20 mouse cellular contexts compared by ENCODE assay signal in the genomic region with DNA sequence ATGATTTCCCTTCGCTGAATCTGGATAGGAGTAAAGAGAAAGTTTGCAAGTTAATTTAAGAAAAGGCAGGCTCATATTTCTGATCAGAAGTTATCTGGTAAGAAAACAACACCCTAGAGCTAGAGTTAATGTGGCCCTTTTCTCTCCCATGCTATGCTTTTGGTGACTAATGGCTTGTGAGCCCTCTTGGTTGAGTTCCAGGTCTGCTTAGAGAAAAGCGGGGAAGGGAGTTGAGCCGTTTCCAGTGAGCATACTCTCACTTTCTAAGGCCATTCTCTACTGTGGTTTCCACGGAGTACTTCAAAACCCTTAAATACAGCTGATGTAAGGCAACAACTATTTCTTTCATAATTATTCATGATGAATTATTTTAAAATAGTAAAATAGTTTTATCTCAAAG. TPM values are rescaled to one million over a fixed set of nuclear protein-coding genes. Genes with fewer than 3 reads are reported as not detected.
DNase-seq lines count a peak whose midpoint lies in the region; ATAC-seq and TF ChIP-seq lines count a peak whose summit lies in the region.
"Had no signal": no experiment of that assay in that cellular context is flagged by ENCODE, and none has a peak within 500 bp of the region (broad histone marks: within the 10 kb centered on the region; RNA-seq: fewer than 3 reads in every experiment).

No protein-coding gene starts in this region.

- no peaks in the 10 kb centered on the region for H3K9me3 ChIP-seq in heart, postnatal 0 days (replicated peaks; ENCODE audit: control insufficient read depth, low read length)
- H3K9me3 ChIP-seq: embryonic facial prominence, embryonic 15.5 days; forebrain, embryonic 10.5 days; hindbrain, embryonic 12.5 days; liver, embryonic 13.5 days had no signal

- H3K4me1 ChIP-seq in heart, postnatal 0 days (ENCODE audit: control insufficient read depth, insufficient read depth) = peaks cover 14% of the 10 kb centered on the region
- H3K4me1 ChIP-seq: embryonic facial prominence, embryonic 15.5 days; forebrain, embryonic 10.5 days; hindbrain, embryonic 12.5 days; liver, embryonic 13.5 days had no signal

- H3K9ac ChIP-seq in heart, postnatal 0 days (replicated peaks; ENCODE audit: low read depth, low read length) = no peak overlapping the region
- H3K9ac ChIP-seq: embryonic facial prominence, embryonic 15.5 days; forebrain, postnatal 0 days; hindbrain, embryonic 12.5 days; liver, embryonic 13.5 days had no signal

- no peak for TF ChIP-seq CTCF in gastrocnemius, adult 2 months (IDR thresholded peaks at IDR 0.05)
- no peak for TF ChIP-seq CTCF in heart, postnatal 0 days (IDR thresholded peaks at IDR 0.05; ENCODE audit: low read depth)
- TF ChIP-seq CTCF in brain, embryonic 14.5 days (IDR thresholded peaks at IDR 0.05; ENCODE audit: borderline replicate concordance, extremely low read depth, insufficient read depth, insufficient read length) = no peak

- H3K27ac ChIP-seq in gastrocnemius, adult 2 months = peak overlapping the region; percentile 76
- H3K27ac ChIP-seq in heart, postnatal 0 days (ENCODE audit: low read depth) = peak overlapping the region; percentile 15; the same call in 1 of the 2 replicates
- H3K27ac ChIP-seq: embryonic facial prominence, embryonic 15.5 days; forebrain, embryonic 10.5 days; hindbrain, embryonic 12.5 days; left cerebral cortex, adult 2 months; liver, embryonic 13.5 days had no signal

- no peak for DNase-seq in gastrocnemius, adult 2 months
- no peak for DNase-seq in gastrocnemius, postnatal 10 days
- DNase-seq in heart, postnatal 0 days (ENCODE audit: low spot score) = peak; percentile 24
- no peak for DNase-seq in heart, postnatal 4 days
- peak; percentile 44 for DNase-seq in 3134 (ENCODE audit: extremely low read depth, insufficient read length, low spot score)
- peak; percentile 44 for DNase-seq in brain, embryonic 14.5 days (ENCODE audit: low read depth)
- no peak for DNase-seq in adrenal gland, postnatal 25 days
- DNase-seq in c-Kit-positive CD71-positive TER-119-positive erythroid progenitor cells, embryonic 14.5 days (ENCODE audit: low spot score) = no peak
- DNase-seq: forebrain, postnatal 0 days; kidney, adult 8-10 months; kidney, postnatal 10 days; liver, embryonic 13.5 days had no signal

- intact Hi-C loops in gastrocnemius, adult 2 months (cut with DNase I) = no loop called here

- no peak for ATAC-seq in heart, postnatal 0 days (ENCODE audit: insufficient read depth, low read depth)
- ATAC-seq: CD4-positive, CD25-positive, alpha-beta regulatory T cell, adult 4 months; Patski had no signal

- H3K4me3 ChIP-seq in gastrocnemius, adult 2 months = peak overlapping the region; percentile 26; the same call in 1 of the 2 replicates
- no peak overlapping the region for H3K4me3 ChIP-seq in heart, postnatal 0 days (ENCODE audit: low read depth, low read length)
- H3K4me3 ChIP-seq: embryonic facial prominence, embryonic 15.5 days; forebrain, embryonic 10.5 days; hindbrain, embryonic 12.5 days; left cerebral cortex, adult 2 months; liver, embryonic 13.5 days had no signal

- 0 out of 2 replicates have a peak overlapping the region, but pooled peaks have one; percentile 12 for H3K4me2 ChIP-seq in heart, postnatal 0 days (ENCODE audit: low read depth, low read length)
- H3K4me2 ChIP-seq: embryonic facial prominence, embryonic 15.5 days; hindbrain, embryonic 12.5 days; liver, embryonic 13.5 days; midbrain, embryonic 11.5 days had no signal

- no peak for TF ChIP-seq POLR2A in brain, embryonic 14.5 days (IDR thresholded peaks at IDR 0.05; ENCODE audit: borderline replicate concordance, extremely low read depth, insufficient read depth, insufficient read length, poor library complexity, severe bottlenecking)

- no peak for TF ChIP-seq EP300 in heart, postnatal 0 days (IDR thresholded peaks at IDR 0.05; ENCODE audit: low read depth)

- 44% methylated on average over 4 of the region's 4 CpGs for WGBS in heart, postnatal 0 days

- H3K27me3 ChIP-seq in heart, postnatal 0 days (ENCODE audit: control insufficient read depth, insufficient read depth, low read length) = no peaks in the 10 kb centered on the region
- H3K27me3 ChIP-seq: embryonic facial prominence, embryonic 15.5 days; hindbrain, embryonic 12.5 days; liver, embryonic 13.5 days; Patski had no signal

- no peaks in the 10 kb centered on the region for H3K36me3 ChIP-seq in heart, postnatal 0 days (replicated peaks; ENCODE audit: control insufficient read depth, insufficient read depth, low read length)
- H3K36me3 ChIP-seq: embryonic facial prominence, embryonic 15.5 days; hindbrain, embryonic 12.5 days; liver, embryonic 13.5 days had no signal

RNA-seq across cellular contexts. Expression of a gene that starts 11.8 kb away (rescaled TPM):
- total RNA-seq in gastrocnemius, adult 2 months (2021) = 10 to 100 TPM; 52.7 to 85.0 TPM
- total RNA-seq in gastrocnemius, postnatal 10 days (2021) = 10 to 100 TPM; 54.5 to 66.2 TPM
- total RNA-seq in heart, postnatal 0 days (2014; rRNA removed; ENCODE audit: low replicate concordance) = 38.4 and 53.0 TPM in 2 replicates
- 8.3 and 9.2 TPM in 2 replicates for polyA plus RNA-seq in heart, postnatal 0 days (2015; fragmentation: Nextera tagmentation; extraction: Ambion mirVana)
- total RNA-seq in heart, postnatal 4 days (2021) = 10 to 100 TPM; 49.8 to 50.4 TPM
- polyA plus RNA-seq in brain, embryonic 14.5 days (2012; rRNA removed) = 30.1 TPM in 2 replicates
- 106 and 129 TPM in 2 replicates for total RNA-seq in adrenal gland, postnatal 25 days (2021)
- total RNA-seq: monocyte, adult 5-6 weeks had no signal

Comparison
In these comparisons a context has a peak if more than half of its experiments do, and no peak if none do; other contexts are left out.
1. DNase-seq: peak in heart, postnatal 0 days (single experiment), 3134 (single experiment) and brain, embryonic 14.5 days (single experiment); none in gastrocnemius, adult 2 months (single experiment), gastrocnemius, postnatal 10 days (single experiment), heart, postnatal 4 days (single experiment), adrenal gland, postnatal 25 days (single experiment) and c-Kit-positive CD71-positive TER-119-positive erythroid progenitor cells, embryonic 14.5 days (single experiment).